Mouse (Mus musculus): ENCODE measurements at regions not wholly inside any gene's neighbourhood (a gene's known extent, or its start where the extent isn't known, plus 50 kb on each side); places are given as distances from the start of the nearest gene placed in this dataset.
A peak's percentile ranks its signal among the peaks of the same experiment; 100 is the strongest.
"Not testable (repeated sequence)": the region's sequence is repeated elsewhere in the genome, so short reads cannot be mapped to it uniquely, and the experiment has no call there.

DNA sequence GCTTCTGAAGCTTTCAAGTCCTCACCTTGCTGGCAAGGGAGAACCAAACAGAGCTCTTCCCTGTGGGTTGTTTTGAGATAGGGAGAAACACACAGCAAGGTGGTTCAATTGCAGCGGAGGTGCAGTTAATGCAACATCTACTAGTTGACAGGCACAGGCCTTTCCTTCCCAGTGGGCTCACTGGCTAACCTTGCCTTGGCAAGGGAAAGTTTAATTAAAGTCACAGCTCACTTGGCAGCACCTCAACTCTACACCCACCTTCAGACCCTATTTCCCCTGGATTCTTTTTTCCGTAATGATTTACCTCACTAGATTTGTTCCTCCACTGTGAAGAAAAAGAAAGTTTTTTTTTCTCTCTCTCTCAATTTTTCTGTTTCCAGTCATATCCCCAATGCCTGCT is 314.5 kb downstream of the Tlr4 start:
- DNase-seq (ENCODE audit: low read depth, low spot score): no peak

DNA sequence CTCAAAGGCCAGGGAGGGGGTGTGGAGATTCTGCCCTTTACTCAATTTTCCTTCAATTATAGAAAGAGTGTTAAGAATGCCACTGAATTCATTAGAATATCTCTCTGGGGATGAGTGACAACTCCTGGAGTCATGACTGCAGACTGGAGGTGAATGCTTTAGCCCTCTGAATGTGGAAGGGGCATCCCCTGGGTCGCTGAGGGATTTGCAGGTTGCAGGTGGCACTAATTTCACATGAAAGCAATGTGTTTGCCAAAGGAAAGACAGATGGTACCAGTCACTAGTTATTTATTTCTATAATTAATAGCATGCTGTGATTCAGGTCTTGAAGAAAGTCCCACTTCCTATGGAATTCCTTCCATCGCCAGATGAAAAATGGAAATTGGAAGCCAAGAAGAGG is 321.1 kb downstream of the Tlr4 start:
- DNase-seq (ENCODE audit: low read depth, low spot score): peak; percentile 38

DNA sequence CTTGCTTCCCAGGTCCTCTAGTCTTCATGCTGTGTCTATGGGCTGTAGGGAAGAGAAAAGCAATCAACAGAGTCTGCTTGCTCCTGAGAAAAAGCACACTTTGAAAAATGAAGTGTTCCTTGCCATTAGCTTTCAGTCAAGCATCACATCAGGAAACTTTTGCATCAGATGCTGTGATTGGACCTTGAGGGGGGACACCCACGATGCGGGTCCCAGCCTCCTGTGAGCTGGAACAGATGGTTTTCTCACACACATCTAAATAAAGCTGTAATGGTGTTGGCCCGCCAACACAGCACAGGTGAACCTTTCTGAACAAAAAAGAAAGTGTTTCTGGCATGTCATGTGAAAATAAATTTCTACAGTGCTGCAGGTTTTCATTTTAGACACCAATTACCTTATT is 335.3 kb downstream of the Tlr4 start:
- DNase-seq (ENCODE audit: low read depth, low spot score): peak; percentile 65

DNA sequence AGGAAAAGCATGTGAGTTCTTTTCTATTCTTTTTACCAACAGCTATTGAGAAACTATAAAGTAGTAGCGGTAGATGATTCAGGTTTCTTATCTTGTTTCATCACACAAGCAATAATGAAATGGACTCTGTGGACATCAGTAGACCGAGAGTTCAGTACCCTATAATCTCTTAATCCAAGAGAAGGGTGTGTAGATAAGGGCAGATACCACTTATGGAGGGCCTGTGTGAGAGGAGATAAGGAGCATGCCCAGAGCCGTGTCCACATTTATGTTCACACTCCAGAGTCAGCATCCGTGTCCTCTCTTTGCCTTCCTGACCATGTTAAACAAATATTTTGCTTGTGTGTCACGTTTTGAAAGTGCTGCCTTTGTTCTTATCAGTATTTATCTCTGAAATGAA is 340.3 kb downstream of the Tlr4 start:
- DNase-seq (ENCODE audit: low read depth, low spot score): no peak

DNA sequence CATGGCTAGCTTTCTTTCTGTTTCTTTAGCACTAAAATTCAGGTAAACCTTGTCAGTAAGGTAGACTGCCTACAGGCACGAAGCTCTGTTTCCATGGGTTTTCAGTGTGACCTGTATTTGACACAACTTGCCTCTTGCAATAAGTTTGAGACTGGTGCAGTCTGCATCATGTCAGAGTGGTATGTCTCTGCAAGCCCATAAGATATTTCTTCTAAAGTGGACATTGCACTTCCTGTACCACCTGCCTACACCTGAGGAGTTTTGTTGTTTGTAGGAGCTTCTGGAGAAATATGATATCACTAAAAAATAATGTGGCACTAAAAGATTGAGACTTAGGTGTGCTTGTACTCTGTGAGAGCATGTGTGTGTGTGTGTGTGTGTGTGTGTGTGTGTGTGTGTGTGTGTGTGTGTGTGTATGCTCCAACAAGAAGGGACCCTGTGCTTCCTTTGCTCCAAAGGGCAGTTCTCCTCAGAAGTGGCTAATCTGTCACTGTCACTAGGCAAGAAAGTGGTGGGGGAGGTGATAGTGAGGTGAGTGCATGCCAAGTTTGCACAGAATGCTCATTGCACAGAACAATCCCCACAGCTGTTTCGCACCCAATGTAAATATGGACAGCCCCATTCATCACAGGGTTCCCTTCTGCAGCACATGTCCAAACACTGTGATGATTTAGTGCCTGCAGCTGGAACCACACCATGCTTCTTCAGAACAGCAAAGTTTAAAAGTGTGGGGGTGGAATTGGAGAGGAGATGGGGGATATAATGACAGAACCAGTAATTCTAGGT is 360.5 kb downstream of the Tlr4 start:
- peak; percentile 21 for DNase-seq (ENCODE audit: low read depth, low spot score)

DNA sequence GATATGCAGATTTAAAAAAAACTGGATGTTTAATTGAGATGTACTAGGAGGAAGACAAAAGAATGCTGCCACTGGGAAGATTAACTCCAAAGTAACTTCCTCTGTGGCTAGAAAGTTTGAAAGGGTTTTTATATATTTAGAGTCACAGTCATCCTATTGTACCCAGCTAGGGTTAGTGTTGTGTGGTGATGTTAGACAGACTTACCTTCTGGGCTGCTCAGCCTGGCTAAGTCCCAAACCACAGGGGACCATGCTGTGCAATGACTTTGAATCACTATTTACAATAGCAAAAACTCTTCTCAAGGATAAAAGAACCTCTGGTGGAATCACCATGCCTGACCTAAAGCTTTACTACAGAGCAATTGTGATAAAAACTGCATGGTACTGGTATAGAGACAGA is 363.2 kb downstream of the Tlr4 start:
- DNase-seq (ENCODE audit: low read depth, low spot score): no peak

DNA sequence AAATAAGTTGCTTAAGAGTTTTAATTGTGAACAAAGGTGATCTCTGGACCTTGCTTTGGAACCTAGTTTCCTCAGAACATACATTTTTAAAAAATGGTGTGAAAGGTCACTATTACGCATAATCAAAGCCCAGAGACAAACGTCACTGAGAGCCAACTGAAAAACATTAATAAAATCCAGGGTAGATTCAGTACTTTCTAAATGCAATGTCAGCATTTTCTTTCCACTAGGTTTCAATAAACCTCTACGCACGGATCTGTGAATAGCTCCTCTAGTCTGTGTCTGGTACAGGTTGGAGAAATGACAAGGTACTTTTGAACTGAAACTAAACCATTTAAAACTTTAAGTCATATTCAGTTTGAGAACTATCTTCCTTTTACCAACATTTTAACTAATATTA is 367.0 kb downstream of the Tlr4 start:
- DNase-seq (ENCODE audit: low read depth, low spot score): no peak

DNA sequence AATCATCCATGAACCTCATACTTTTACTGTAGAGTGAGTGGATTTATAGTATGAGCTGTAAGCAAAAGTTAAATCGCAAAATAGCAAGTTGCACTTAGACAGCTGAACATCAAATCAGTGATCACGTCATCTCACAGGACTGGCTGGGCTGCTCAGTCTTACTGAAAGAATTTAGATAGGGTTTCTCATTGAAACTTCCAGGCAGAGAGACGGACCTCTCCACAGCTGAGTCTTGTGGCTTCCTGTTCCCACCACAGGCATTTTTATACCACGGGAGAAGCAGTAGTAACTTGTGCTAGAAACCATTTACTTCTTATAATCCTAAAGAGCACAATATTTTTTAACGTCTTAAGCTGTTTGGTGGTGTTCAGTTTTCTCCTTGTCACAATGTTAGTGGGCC is 369.5 kb downstream of the Tlr4 start:
- no peak for DNase-seq (ENCODE audit: low read depth, low spot score)

DNA sequence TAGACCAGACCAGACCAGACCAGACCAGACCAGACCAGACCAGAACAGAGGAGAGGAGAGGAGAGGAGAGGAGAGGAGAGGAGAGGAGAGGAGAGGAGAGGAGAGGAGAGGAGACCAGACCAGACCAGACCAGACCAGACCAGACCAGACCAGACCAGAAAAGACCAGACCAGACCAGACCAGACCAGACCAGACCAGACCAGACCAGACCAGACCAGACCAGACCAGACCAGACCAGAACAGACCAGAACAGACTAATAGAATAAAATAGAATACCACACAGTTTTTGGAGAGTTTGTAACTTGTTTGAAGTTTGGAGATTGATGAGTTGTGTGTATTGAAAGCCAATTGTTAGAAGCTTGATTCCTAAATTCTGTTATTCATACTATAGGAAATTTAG is 381.0 kb downstream of the Tlr4 start:
- not testable (repeated sequence) for DNase-seq (ENCODE audit: low read depth, low spot score)

DNA sequence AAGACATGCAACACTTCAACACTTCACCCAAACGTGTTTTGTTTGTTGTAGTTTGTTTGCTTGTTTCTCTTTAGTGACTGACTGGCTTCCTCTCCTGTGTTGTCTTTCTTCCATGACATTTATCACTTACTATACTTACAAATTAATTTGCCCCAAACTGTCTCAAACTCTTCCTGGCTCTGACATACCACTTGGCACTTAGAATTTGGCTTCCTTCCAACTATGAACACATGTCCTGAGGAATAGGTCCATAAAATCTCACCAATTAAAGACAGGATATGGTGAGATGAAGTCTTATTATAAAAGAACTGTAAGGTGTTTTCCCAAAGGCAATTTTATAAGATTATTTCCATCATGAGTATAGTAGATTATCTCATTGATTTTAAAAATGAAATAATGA is 386.0 kb downstream of the Tlr4 start:
- no peak for DNase-seq (ENCODE audit: low read depth, low spot score)

DNA sequence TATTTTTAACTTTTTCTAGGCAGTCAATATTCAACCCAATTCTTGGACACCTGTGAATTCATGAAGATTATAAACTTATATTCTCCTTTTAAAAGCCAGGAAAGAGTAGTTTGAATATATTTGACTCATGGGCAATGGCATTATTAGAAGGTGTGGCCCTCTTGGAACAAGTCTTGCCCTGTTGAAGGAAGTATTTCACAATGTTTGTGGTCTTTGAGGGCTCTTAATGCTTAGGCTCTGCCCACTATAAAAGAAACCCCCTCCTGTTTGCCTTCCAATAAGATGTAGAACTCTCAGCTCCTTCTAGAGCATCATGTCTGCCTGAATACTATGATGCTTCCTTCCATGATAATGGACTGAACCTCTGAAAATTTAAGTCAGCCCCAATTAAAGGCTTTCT is 397.1 kb downstream of the Tlr4 start:
- DNase-seq (ENCODE audit: low read depth, low spot score): no peak

DNA sequence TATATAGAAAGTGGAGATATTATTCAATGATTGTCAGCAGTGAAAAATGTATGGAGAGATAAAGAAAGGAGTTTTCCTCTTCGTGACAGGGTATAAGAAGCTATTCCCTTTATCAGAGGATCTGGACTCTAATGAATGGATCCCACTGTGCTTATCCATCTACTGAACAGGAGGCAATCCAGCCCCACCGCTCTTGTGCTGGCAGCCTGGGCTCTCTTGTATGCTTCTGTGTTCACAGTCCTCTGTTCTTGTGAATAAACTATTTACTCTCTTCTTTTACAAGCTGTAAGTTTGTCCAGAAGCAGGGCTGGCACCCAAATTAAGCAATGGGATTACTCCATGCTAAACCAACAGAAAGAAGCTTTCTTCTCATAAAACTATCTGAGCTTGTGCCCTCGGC is 401.8 kb downstream of the Tlr4 start:
- peak; percentile 11 for DNase-seq (ENCODE audit: low read depth, low spot score)

DNA sequence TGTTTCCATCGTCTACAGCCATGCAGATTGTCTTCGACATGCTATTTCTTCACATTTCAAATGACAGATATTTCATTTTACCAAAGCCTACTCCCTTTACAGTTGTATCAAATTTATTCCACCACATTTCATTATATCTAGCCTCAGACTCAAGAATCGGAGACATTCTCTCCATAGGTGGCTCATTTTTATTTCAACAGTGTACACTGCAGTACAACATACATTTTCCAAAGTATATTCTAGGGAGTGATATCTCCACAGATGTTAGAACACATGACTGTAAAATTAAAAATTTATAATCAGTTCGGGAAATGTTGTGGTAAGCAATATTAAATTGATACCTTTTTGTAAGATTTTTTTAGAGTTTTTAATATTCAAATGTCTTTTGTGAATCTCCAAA is 446.2 kb downstream of the Tlr4 start:
- DNase-seq (ENCODE audit: low read depth, low spot score): no peak

DNA sequence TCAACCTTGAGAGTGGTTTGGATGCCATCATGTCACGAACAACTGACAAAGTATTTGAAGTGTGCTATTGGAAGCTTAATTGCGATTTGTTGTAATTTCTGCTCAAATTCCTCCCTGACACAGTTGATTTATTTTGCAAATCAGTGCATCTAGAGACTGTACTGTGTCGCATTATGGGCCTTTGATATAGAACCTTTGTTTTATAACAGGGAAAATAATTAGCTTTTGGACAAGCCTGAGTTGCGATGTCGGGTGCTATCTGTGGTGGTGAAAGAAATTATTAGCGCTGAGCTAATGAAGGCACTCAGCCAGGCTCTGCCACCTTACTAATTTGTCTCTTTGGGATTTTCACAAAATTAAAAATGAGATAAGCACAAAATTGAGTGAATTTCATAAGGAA is 473.6 kb downstream of the Tlr4 start:
- DNase-seq (ENCODE audit: low read depth, low spot score): no peak

DNA sequence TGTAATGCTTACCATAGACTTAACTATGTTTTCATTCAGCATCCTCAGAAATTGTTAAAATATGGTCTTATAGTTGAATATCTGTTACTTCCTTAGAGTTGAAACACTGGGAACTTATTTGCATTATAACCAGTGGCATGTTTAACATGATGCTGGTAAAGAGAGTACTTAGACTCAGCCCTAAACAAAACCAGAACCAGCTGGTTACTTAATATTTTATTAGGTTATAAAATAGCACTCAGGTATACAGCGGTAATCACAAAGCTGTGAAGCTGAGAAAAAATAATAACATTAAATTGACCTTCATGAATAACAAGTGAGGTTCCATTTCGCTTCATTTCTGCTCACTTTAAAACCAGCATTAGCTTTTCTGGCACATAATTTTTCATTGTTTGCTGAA is 474.4 kb downstream of the Tlr4 start:
- DNase-seq (ENCODE audit: low read depth, low spot score): no peak

DNA sequence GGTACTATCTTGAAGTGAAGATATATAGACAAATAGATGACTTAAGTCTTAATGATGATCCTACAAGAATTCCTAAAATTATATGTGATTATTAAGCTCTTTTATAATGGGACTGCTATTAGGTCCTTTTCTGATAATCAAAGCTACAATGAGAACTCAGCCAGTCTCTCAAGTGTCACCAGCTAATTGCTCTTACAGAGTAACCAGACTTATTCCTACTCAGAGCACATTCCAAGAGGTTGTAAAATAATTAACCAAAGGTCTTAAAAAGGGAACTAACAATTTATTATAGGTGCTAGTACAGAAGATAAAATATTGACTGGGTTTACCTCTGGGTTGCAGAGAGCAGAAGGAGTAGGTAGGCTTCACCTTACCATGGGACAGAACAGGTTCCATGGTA is 492.7 kb downstream of the Tlr4 start:
- DNase-seq (ENCODE audit: low read depth, low spot score): not testable (repeated sequence)
